Mouse (Mus musculus): Measurements from ENCODE around the gene Eif4h. TPM values are rescaled to one million over a fixed set of nuclear protein-coding genes. Genes with fewer than 3 reads are reported as not detected.

The Eif4h gene
- 100 to 1,000 TPM; 309 to 328 TPM for total RNA-seq (2021)
- long read RNA-seq, experiment 1, transcript Eif4h-205 (7 exons, 2,726 nt), result major isoform, 407 of 824 reads
- long read RNA-seq, experiment 1, transcript Eif4h-201 (6 exons, 2,367 nt), result minor isoform, 329 of 824 reads
- long read RNA-seq, experiment 1, partial matches to known transcripts, result 75 of 824 reads
- long read RNA-seq, experiment 1, other reads (novel, unspliced or antisense), result 13 of 824 reads
- long read RNA-seq, experiment 2, transcript Eif4h-201 (6 exons, 2,367 nt), result major isoform, 324 of 727 reads
- long read RNA-seq, experiment 2, transcript Eif4h-205 (7 exons, 2,726 nt), result minor isoform, 310 of 727 reads
- long read RNA-seq, experiment 2, partial matches to known transcripts, result 75 of 727 reads
- long read RNA-seq, experiment 2, other reads (novel, unspliced or antisense), result 18 of 727 reads

- intact Hi-C loops (cut with DNase I), result no loop called here
- DNase-seq (ENCODE audit: low spot score in 2 of 2), result peak; percentile 97
Measured at GRCm38 (mm10) chr5:134639269-134639682, at the start of gene Eif4h. TSS of gene Eif4h (minus strand) at chr5:134639490.

GRCm38 (mm10) chr5:134688718-134689284 lies 49.5 kb upstream of the Eif4h start:
- peak; percentile 98 to 99 for DNase-seq (ENCODE audit: low spot score in 2 of 2)
- intact Hi-C loops (cut with DNase I), result no loop called here

DNA sequence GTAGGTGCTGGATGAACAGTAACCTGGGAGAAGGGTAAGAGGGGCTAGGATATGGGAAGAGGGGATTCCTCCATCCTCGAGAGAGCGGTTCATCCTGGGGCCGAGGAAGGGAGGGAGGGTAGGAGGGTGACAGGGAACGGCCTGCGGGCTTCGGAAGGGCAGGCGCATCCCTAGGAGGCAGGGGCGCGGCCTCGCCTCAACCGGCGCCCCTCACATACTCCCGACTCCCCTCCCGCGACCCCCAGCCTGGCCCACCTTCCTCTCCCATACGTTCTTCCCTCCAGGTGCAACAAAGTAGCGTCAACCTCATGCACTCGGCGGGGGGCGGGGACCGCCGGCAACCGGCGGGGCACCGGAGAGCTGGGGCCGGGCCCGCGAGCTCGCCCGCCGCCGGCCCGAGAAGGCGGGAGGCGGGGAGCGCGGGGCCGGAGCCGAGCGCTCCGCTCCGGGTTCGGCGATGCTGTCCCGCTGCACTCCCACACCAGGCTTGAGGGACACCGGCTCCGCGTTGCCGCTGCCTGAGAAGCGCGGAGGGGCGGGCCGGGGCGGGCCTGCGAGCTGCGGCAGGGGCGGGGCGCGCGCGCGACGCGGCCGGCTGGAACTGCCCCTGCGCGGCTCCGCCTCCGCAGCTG lies 48.9 kb upstream of the Eif4h start, which contains the start of gene Limk1:
TSS of gene Limk1 (minus strand) at position 513 of the 632 bp plus-strand sequence.
- DNase-seq (ENCODE audit: low spot score in 2 of 2), result no peak
- intact Hi-C loops (cut with DNase I), result no loop called here

- intact Hi-C loops (cut with DNase I), result no loop called here
- DNase-seq (ENCODE audit: low spot score in 2 of 2), result no peak
Measured at GRCm38 (mm10) chr5:134687187-134687586, 47.9 kb upstream of the Eif4h start.

- DNase-seq (ENCODE audit: low spot score in 2 of 2), result no peak
- intact Hi-C loops (cut with DNase I), result no loop called here
Measured at GRCm38 (mm10) chr5:134686541-134686940, 47.3 kb upstream of the Eif4h start.

GRCm38 (mm10) chr5:134684398-134684797 lies 45.1 kb upstream of the Eif4h start:
- intact Hi-C loops (cut with DNase I), result no loop called here
- DNase-seq (ENCODE audit: low spot score in 2 of 2), result no peak

GRCm38 (mm10) chr5:134683813-134684212 lies 44.5 kb upstream of the Eif4h start:
- intact Hi-C loops (cut with DNase I), result no loop called here

DNA sequence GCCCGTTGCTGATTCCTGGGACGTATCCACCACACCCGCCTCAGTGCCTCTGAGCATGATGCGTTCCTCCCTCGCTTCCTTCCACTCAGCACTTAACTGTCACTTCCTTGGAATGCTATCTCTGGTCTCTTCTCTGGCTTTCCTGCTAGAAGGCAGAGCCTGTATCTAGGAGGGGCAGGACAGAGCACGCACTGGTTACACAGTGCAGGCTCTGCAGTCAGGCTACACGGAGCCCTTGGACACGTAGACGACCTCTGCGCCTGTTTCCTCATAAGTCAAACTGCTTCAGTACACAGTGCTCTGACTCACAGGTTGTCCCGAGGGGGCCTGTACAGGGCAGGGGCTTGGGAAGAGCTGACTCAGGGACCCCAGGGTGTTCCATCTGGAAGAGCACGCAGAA lies 40.9 kb upstream of the Eif4h start:
- no peak for DNase-seq (ENCODE audit: low spot score in 2 of 2)
- intact Hi-C loops (cut with DNase I), result no loop called here

More at GRCm38 (mm10) chr5:134683813-134684212, 44.5 kb upstream of the Eif4h start:
- DNase-seq (ENCODE audit: low spot score in 2 of 2), result no peak

DNA sequence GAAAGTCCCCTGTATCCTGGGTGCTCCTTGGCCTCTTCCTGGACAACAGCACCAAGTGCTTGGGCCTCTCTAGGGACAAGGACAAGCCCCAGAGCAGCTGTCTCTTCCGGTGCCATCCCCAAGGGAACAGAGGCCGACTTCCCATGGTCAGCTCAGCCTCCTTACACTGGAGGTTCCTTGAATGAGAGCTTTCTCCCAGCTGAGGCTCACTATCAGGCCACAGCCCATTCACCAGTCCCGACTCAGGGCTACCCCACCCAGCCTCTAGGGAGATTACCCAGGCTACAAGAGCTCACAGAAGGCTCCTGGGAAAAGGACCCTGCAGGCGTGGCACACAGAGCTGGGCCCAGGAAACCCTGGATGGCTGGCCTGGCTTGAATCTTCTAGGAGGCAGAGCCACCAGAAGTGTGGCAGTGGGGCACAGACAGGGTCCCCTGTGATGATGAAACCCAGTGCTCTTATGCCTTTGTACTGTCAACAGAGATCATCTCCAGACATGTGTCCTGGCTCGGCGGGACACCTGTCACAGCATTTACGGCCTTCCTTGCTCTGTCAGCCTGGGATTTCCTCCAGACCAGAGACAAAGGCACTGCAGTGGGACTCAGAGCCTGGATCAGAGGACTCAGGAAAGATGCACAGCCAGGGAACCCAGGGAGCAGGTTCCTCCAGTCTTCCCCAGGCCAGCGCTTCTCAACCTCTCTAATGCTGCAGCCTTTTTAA lies 39.7 kb upstream of the Eif4h start:
- no peak for DNase-seq (ENCODE audit: low spot score in 2 of 2)
- intact Hi-C loops (cut with DNase I), result loop anchor here (5.0 kb wide), 1 partner anchor 37 kb away; no protein-coding TSS in a partner anchor

DNA sequence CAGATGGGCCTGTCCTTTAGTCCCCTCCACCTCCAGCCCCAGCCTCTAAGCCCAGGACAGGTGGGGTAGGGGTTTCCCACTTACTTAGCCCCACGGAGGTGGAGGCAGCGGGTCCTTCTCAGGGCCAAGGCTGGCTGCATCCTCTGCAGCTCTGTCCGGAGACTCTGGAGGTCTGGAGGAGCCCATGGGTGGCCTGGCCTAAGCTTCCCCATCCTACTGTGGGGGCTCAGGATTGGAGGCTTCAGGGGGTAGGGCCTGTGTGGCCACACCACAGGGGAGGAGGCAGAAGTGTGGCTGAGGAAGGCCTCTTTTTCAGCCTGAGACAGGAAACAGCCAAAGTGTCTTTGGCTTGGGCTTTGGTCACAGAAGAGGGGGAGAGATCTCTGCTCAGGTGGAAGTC lies 38.7 kb upstream of the Eif4h start:
- peak in 1 of 2 experiments; percentile 16 for DNase-seq (ENCODE audit: low spot score in 2 of 2)
- intact Hi-C loops (cut with DNase I), result loop anchor here (5.0 kb wide), 1 partner anchor 36 kb away; no protein-coding TSS in a partner anchor

GRCm38 (mm10) chr5:134677491-134677890 lies 38.2 kb upstream of the Eif4h start:
- intact Hi-C loops (cut with DNase I), result loop anchor here (5.0 kb wide), 1 partner anchor 35 kb away; no protein-coding TSS in a partner anchor
- no peak for DNase-seq (ENCODE audit: low spot score in 2 of 2)

- DNase-seq (ENCODE audit: low spot score in 2 of 2), result peak; percentile 49 to 55
- intact Hi-C loops (cut with DNase I), result loop anchor here (5.0 kb wide), 1 partner anchor 34 kb away; no protein-coding TSS in a partner anchor
Measured at GRCm38 (mm10) chr5:134675956-134676759, 36.9 kb upstream of the Eif4h start.

DNA sequence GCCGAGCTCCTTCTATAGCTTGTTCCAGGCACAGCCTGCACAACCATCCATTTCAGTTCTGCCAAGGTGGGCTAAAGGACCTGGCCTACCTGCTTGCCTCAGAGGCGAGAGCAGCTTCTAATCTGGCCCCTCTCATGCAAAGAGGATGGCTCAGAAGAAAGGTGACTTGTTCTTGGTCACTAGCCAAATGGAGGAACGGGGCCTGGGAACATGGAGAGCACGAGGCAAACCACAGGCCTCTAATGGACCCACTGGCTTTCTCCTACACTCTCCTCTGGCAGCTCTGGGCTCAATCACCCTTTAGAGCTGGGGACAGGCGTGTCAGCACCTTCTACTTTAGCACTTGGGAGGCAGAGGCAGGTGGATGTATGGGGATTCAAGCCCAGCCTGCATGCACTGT lies 35.7 kb upstream of the Eif4h start:
- DNase-seq (ENCODE audit: low spot score in 2 of 2), result no peak
- intact Hi-C loops (cut with DNase I), result loop anchor here (5.0 kb wide), 1 partner anchor 33 kb away; no protein-coding TSS in a partner anchor

GRCm38 (mm10) chr5:134672611-134673010 lies 33.3 kb upstream of the Eif4h start:
- DNase-seq (ENCODE audit: low spot score in 2 of 2), result no peak
- intact Hi-C loops (cut with DNase I), result no loop called here

GRCm38 (mm10) chr5:134672198-134672516 lies 32.9 kb upstream of the Eif4h start:
- intact Hi-C loops (cut with DNase I), result no loop called here
- DNase-seq (ENCODE audit: low spot score in 2 of 2), result no peak

DNA sequence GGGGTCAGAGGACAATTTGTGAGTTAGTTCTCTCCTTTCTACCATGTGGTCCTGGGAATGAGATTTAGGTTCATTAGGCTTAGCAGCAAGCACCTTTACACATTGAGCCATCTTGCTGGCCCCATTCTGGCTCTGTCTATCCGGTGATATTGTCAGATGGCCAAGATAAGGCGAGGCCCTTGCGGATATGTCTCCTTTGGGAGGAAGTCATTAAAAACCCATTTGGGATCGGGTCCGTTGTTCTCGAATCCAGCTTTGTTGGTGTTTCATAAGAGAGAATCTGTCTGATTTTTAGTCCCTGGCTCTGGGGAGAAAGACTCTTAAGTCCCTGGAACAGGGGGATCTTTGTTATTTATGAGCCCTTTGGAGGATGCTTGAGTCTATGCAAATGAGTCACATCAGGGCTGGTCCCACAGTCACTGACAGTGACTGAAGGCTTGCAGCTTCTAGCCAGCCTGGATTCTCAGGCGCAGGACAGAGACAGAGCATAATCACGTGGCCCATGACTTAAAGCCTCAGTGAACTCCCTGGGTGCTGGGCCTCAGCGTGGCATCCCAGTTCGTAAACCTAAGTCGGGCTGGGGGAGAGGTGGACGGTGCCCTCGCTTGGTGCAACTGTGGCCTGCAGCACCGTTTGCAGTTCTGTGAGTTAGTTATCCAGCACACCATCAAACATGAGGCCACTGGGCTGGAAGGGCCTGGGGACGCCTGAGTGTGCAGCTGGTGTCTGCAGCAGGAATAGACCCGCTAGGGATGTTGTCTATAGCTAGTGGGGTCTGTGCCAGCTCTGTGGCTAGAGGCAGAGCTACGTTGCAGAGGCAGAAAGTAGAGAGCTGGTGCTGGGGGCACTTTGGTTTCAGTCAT lies 32.3 kb upstream of the Eif4h start:
- DNase-seq (ENCODE audit: low spot score in 2 of 2), result no peak
- intact Hi-C loops (cut with DNase I), result no loop called here

DNA sequence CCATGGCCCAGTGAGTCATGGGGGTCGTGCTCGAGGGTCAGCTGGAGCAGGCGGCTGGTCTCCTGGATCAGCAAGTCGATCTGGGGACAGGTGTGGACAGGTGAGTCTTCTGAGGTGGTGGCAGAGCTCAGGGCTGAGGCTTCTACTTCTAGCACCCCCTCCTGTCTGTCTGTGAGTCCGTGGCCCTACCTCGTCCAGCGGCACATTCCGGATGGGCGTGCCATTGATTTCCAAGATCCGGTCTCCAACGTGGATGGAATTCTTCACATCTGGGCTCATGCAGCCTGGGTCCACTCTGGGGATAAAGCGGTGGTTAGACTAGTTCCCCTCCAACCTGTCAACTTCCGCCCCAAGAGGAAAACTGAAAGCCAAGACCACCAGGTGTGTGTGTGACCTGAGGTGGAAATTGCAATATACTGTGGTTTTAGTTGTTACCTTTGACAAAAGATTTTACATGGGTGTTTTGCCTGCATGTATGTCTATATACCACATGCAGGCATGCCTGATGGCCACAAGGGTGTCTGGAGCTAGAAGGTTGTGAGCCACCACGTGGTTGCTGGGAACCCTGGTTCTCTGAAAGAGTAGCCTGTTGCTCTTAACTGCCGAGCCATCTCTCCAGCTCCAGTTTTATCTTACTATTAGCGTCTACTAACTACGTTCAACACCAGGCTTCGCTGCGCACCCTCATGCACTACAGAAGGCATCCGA lies 29.9 kb upstream of the Eif4h start:
- intact Hi-C loops (cut with DNase I), result no loop called here
- no peak for DNase-seq (ENCODE audit: low spot score in 2 of 2)
